28 mouse cellular contexts compared by ENCODE assay signal in the genomic region with DNA sequence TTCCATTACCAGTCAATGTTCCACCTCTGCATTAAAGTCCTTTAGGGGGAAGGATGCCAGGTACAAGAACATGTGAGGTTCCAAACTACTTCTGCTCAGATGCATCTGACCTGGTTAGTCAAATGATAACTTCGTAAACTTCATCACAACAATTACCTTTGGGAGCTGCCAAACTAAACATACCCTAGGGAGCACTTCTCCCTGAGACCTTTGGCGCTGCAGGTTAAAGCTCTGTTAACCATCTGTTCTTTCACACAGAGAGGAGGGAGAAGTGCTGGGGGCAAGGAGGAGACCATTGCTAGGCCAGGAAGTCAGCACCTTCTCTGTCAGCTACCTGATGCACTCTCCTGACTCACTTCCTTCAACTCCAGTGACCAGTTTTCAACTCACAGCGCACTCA.
DNase-seq lines count a peak whose midpoint lies in the region; ATAC-seq and TF ChIP-seq lines count a peak whose summit lies in the region.
"Had no signal": no experiment of that assay in that cellular context is flagged by ENCODE, and none has a peak within 500 bp of the region (broad histone marks: within the 10 kb centered on the region; RNA-seq: fewer than 3 reads in every experiment).

No protein-coding gene starts in this region.

- H3K4me1 ChIP-seq in kidney, embryonic 16.5 days (ENCODE audit: insufficient read depth, low read length) = peaks cover 20% of the 10 kb centered on the region
- peaks cover 7% of the 10 kb centered on the region for H3K4me1 ChIP-seq in liver, embryonic 16.5 days (ENCODE audit: control insufficient read depth, low read depth, low read length)
- H3K4me1 ChIP-seq in hindbrain, embryonic 14.5 days (replicated peaks; ENCODE audit: control insufficient read depth, insufficient read depth, low read length) = peaks cover 18% of the 10 kb centered on the region

- no peak overlapping the region for H3K4me2 ChIP-seq in kidney, embryonic 16.5 days (replicated peaks; ENCODE audit: low read depth, low read length)
- no peak overlapping the region for H3K4me2 ChIP-seq in liver, embryonic 16.5 days (ENCODE audit: low read depth, low read length)
- H3K4me2 ChIP-seq in hindbrain, embryonic 14.5 days (replicated peaks) = no peak overlapping the region
- H3K4me2 ChIP-seq: embryonic facial prominence, embryonic 12.5 days; forebrain, embryonic 15.5 days; limb, embryonic 15.5 days; midbrain, embryonic 13.5 days; neural tube, embryonic 13.5 days had no signal

- no peaks in the 10 kb centered on the region for H3K36me3 ChIP-seq in kidney, embryonic 16.5 days (ENCODE audit: insufficient read depth, low read length)
- no peaks in the 10 kb centered on the region for H3K36me3 ChIP-seq in liver, embryonic 16.5 days (ENCODE audit: control insufficient read depth, insufficient read depth)
- H3K36me3 ChIP-seq in hindbrain, embryonic 14.5 days (replicated peaks; ENCODE audit: control insufficient read depth, insufficient read depth) = no peaks in the 10 kb centered on the region
- H3K36me3 ChIP-seq: embryonic facial prominence, embryonic 12.5 days; forebrain, embryonic 15.5 days; hindbrain, embryonic 10.5 days; limb, embryonic 10.5 days; limb, embryonic 15.5 days; midbrain, embryonic 13.5 days; neural tube, embryonic 13.5 days had no signal

- H3K27me3 ChIP-seq in kidney, embryonic 16.5 days (ENCODE audit: insufficient read depth, low read length) = no peaks in the 10 kb centered on the region
- no peaks in the 10 kb centered on the region for H3K27me3 ChIP-seq in liver, embryonic 16.5 days (ENCODE audit: control insufficient read depth, insufficient read depth, low read depth, low read length)
- H3K27me3 ChIP-seq in hindbrain, embryonic 14.5 days (ENCODE audit: control insufficient read depth, insufficient read depth, low read length) = no peaks in the 10 kb centered on the region
- H3K27me3 ChIP-seq: embryonic facial prominence, embryonic 12.5 days; forebrain, embryonic 15.5 days; limb, embryonic 15.5 days; midbrain, embryonic 13.5 days; neural tube, embryonic 13.5 days; Patski had no signal

- WGBS in kidney, embryonic 16.5 days = 76% methylated on average over 3 of the region's 3 CpGs
- WGBS in liver, embryonic 16.5 days (ENCODE audit: insufficient replicate concordance) = 64% methylated on average over 3 of the region's 3 CpGs
- WGBS in hindbrain, embryonic 14.5 days = 87% methylated on average over 3 of the region's 3 CpGs

- H3K9ac ChIP-seq in kidney, embryonic 16.5 days (replicated peaks; ENCODE audit: low read length) = no peak overlapping the region
- no peak overlapping the region for H3K9ac ChIP-seq in liver, embryonic 16.5 days (ENCODE audit: low read depth, low read length)
- H3K9ac ChIP-seq in hindbrain, embryonic 14.5 days = no peak overlapping the region
- H3K9ac ChIP-seq: embryonic facial prominence, embryonic 12.5 days; forebrain, embryonic 15.5 days; limb, embryonic 15.5 days; midbrain, embryonic 13.5 days; neural tube, embryonic 13.5 days had no signal

- ATAC-seq in kidney, embryonic 16.5 days (ENCODE audit: low FRiP score, low TSS enrichment) = no peak
- 0 out of 2 replicates have a peak, but pooled peaks have one; percentile 13 for ATAC-seq in liver, embryonic 16.5 days (ENCODE audit: low read depth)
- ATAC-seq in hindbrain, embryonic 14.5 days (ENCODE audit: low FRiP score) = no peak
- ATAC-seq: forebrain, embryonic 15.5 days; hindbrain, embryonic 16.5 days; midbrain, embryonic 13.5 days; Patski had no signal

- intact Hi-C loops in gastrocnemius, adult 2 months (cut with DNase I) = loop anchor here (1.0 to 5.0 kb wide), 2 partner anchors 80 to 315 kb away; a partner anchor contains a TSS

- DNase-seq in gastrocnemius, adult 2 months = no peak
- no peak for DNase-seq in gastrocnemius, adult 18-20 months (ENCODE audit: low spot score)
- DNase-seq in kidney, adult 9 months = peak; percentile 64
- DNase-seq in liver = no peak
- no peak for DNase-seq in hindbrain, embryonic 14.5 days (ENCODE audit: low spot score)
- DNase-seq: adrenal gland, postnatal 10 days; cerebellum, adult 11 months; cerebellum, adult 9-11 months; embryo, embryonic 11 days; heart, postnatal 14 days; kidney, postnatal 4 days; lung, adult 2 months; lung, postnatal 10 days; right cerebral cortex, postnatal 14 days; thymus, adult 18-20 months; thymus, postnatal 25 days had no signal

- TF ChIP-seq CTCF in gastrocnemius, adult 2 months (IDR thresholded peaks at IDR 0.05) = no peak

- no peak overlapping the region for H3K4me3 ChIP-seq in gastrocnemius, adult 2 months
- no peak overlapping the region for H3K4me3 ChIP-seq in kidney, embryonic 16.5 days (ENCODE audit: low read length)
- H3K4me3 ChIP-seq in liver, embryonic 16.5 days (ENCODE audit: low read depth, low read length) = no peak overlapping the region
- H3K4me3 ChIP-seq in hindbrain, embryonic 14.5 days (replicated peaks; ENCODE audit: low read length) = no peak overlapping the region
- H3K4me3 ChIP-seq: embryonic facial prominence, embryonic 12.5 days; forebrain, embryonic 15.5 days; hindbrain, embryonic 10.5 days; limb, embryonic 10.5 days; limb, embryonic 15.5 days; midbrain, embryonic 13.5 days; neural tube, embryonic 13.5 days had no signal

- no peaks in the 10 kb centered on the region for H3K9me3 ChIP-seq in kidney, embryonic 16.5 days (ENCODE audit: low read length)
- no peaks in the 10 kb centered on the region for H3K9me3 ChIP-seq in liver, embryonic 16.5 days (replicated peaks; ENCODE audit: control insufficient read depth, low read length)
- no peaks in the 10 kb centered on the region for H3K9me3 ChIP-seq in hindbrain, embryonic 14.5 days (ENCODE audit: control insufficient read depth, low read length)
- H3K9me3 ChIP-seq: embryonic facial prominence, embryonic 12.5 days; forebrain, embryonic 15.5 days; hindbrain, embryonic 10.5 days; limb, embryonic 10.5 days; limb, embryonic 15.5 days; midbrain, embryonic 13.5 days; neural tube, embryonic 13.5 days had no signal

- H3K27ac ChIP-seq in gastrocnemius, adult 2 months = peak overlapping the region; percentile 65
- H3K27ac ChIP-seq in kidney, embryonic 16.5 days (ENCODE audit: low read length) = no peak overlapping the region
- H3K27ac ChIP-seq in liver, embryonic 16.5 days (ENCODE audit: low read length) = no peak overlapping the region
- no peak overlapping the region for H3K27ac ChIP-seq in hindbrain, embryonic 14.5 days
- H3K27ac ChIP-seq: embryonic facial prominence, embryonic 12.5 days; forebrain, embryonic 15.5 days; hindbrain, embryonic 10.5 days; limb, embryonic 10.5 days; limb, embryonic 15.5 days; macrophage; midbrain, embryonic 13.5 days; neural tube, embryonic 13.5 days had no signal
